ENCODE assay signal across 25 mouse cellular contexts in genomic region chr8:103897463-103897862, GRCm38 (mm10).
DNase-seq lines count a peak whose midpoint lies in the region; ATAC-seq and TF ChIP-seq lines count a peak whose summit lies in the region.
"Had no signal": no experiment of that assay in that cellular context is flagged by ENCODE, and none has a peak within 500 bp of the region (broad histone marks: within the 10 kb centered on the region; RNA-seq: fewer than 3 reads in every experiment).

No protein-coding gene starts in this region.

- H3K4me1 ChIP-seq in kidney, embryonic 15.5 days, result peaks cover 6% of the 10 kb centered on the region; the same call in 1 of the 2 replicates
- H3K4me1 ChIP-seq in limb, embryonic 14.5 days (ENCODE audit: control insufficient read depth, insufficient read depth, low read length), result peaks cover 13% of the 10 kb centered on the region
- H3K4me1 ChIP-seq in midbrain, embryonic 14.5 days (ENCODE audit: control insufficient read depth, insufficient read depth, low read length), result no peaks in the 10 kb centered on the region
- H3K4me1 ChIP-seq: forebrain, embryonic 10.5 days; hindbrain, embryonic 13.5 days had no signal

- 27% methylated on average over 7 of the region's 7 CpGs for WGBS in kidney, embryonic 15.5 days
- 22% methylated on average over 7 of the region's 7 CpGs for WGBS in limb, embryonic 14.5 days
- 92% methylated on average over 7 of the region's 7 CpGs for WGBS in midbrain, embryonic 14.5 days

- H3K36me3 ChIP-seq in kidney, embryonic 15.5 days, result no peaks in the 10 kb centered on the region
- H3K36me3 ChIP-seq in limb, embryonic 14.5 days (ENCODE audit: control insufficient read depth, insufficient read depth, low read length), result no peaks in the 10 kb centered on the region
- H3K36me3 ChIP-seq in midbrain, embryonic 14.5 days (ENCODE audit: control insufficient read depth, insufficient read depth, low read length), result no peaks in the 10 kb centered on the region
- H3K36me3 ChIP-seq: embryonic facial prominence, embryonic 15.5 days; forebrain, embryonic 10.5 days; G1E; hindbrain, embryonic 13.5 days had no signal

- H3K9me3 ChIP-seq in kidney, embryonic 15.5 days (replicated peaks), result no peaks in the 10 kb centered on the region
- H3K9me3 ChIP-seq in limb, embryonic 14.5 days (ENCODE audit: control insufficient read depth, low read length), result no peaks in the 10 kb centered on the region
- H3K9me3 ChIP-seq in midbrain, embryonic 14.5 days (ENCODE audit: control insufficient read depth, low read length), result no peaks in the 10 kb centered on the region
- H3K9me3 ChIP-seq: embryonic facial prominence, embryonic 15.5 days; forebrain, embryonic 10.5 days; hindbrain, embryonic 13.5 days had no signal

- H3K4me3 ChIP-seq in kidney, embryonic 15.5 days (replicated peaks), result no peak overlapping the region
- no peak overlapping the region for H3K4me3 ChIP-seq in limb, embryonic 14.5 days (replicated peaks; ENCODE audit: low read length)
- H3K4me3 ChIP-seq in midbrain, embryonic 14.5 days (replicated peaks; ENCODE audit: low read depth, low read length), result no peak overlapping the region
- H3K4me3 ChIP-seq: embryonic facial prominence, embryonic 15.5 days; erythroblast, embryonic 14.5 days; forebrain, embryonic 10.5 days; gastrocnemius, adult 2 months; hindbrain, embryonic 13.5 days had no signal

- TF ChIP-seq POLR2A in limb, embryonic 14.5 days (IDR thresholded peaks at IDR 0.05; ENCODE audit: borderline replicate concordance, extremely low read depth, insufficient read depth, insufficient read length), result no peak

- ATAC-seq in kidney, embryonic 15.5 days (replicated peaks; ENCODE audit: low FRiP score), result no peak
- no peak for ATAC-seq in limb, embryonic 14.5 days (ENCODE audit: low FRiP score, low read depth)
- no peak for ATAC-seq in midbrain, embryonic 14.5 days (ENCODE audit: low FRiP score, low TSS enrichment)
- ATAC-seq: forebrain, embryonic 14.5 days; hindbrain, postnatal 0 days had no signal

- H3K4me2 ChIP-seq in kidney, embryonic 15.5 days, result no peak overlapping the region
- H3K4me2 ChIP-seq in limb, embryonic 14.5 days (replicated peaks; ENCODE audit: low read depth, low read length, severe bottlenecking), result no peak overlapping the region
- no peak overlapping the region for H3K4me2 ChIP-seq in midbrain, embryonic 14.5 days (ENCODE audit: low read length)
- H3K4me2 ChIP-seq: embryonic facial prominence, embryonic 15.5 days; hindbrain, embryonic 13.5 days had no signal

- DNase-seq in kidney, postnatal 14 days, result no peak
- peak; percentile 36 to 42 for DNase-seq in right cerebral cortex, postnatal 10 days (ENCODE audit: low spot score in 2 of 2)
- DNase-seq in right cerebral cortex, postnatal 4 days, result no peak
- peak; percentile 2 for DNase-seq in hindlimb bud, embryonic 11.5 days (ENCODE audit: extremely low spot score, low read depth, low spot score)
- DNase-seq in limb, embryonic 14.5 days (ENCODE audit: low spot score), result peak; percentile 49
- DNase-seq in midbrain, embryonic 14.5 days, result no peak
- DNase-seq: adrenal gland, adult 8-10 months; adrenal gland, postnatal 36 days; cerebellum, adult 11 months; cerebellum, adult 8-10 months; cerebellum, postnatal 14 days; embryo, embryonic 11 days; gastrocnemius, adult 2 months; gastrocnemius, postnatal 36 days; heart, adult 11 months; heart, postnatal 10 days; heart, postnatal 4 days had no signal

- no peaks in the 10 kb centered on the region for H3K27me3 ChIP-seq in kidney, embryonic 15.5 days
- H3K27me3 ChIP-seq in limb, embryonic 14.5 days (ENCODE audit: control insufficient read depth, insufficient read depth, low read length), result no peaks in the 10 kb centered on the region
- no peaks in the 10 kb centered on the region for H3K27me3 ChIP-seq in midbrain, embryonic 14.5 days (ENCODE audit: control insufficient read depth, insufficient read depth, low read length)
- H3K27me3 ChIP-seq: embryonic facial prominence, embryonic 15.5 days; hindbrain, embryonic 13.5 days had no signal

- peak overlapping the region; percentile 48 for H3K27ac ChIP-seq in kidney, embryonic 15.5 days
- H3K27ac ChIP-seq in limb, embryonic 14.5 days (replicated peaks; ENCODE audit: low read depth, low read length), result no peak overlapping the region
- no peak overlapping the region for H3K27ac ChIP-seq in midbrain, embryonic 14.5 days (replicated peaks; ENCODE audit: low read depth, low read length)
- H3K27ac ChIP-seq: embryonic facial prominence, embryonic 15.5 days; forebrain, embryonic 10.5 days; gastrocnemius, adult 2 months; hindbrain, embryonic 13.5 days; hindbrain, postnatal 0 days had no signal

- no peak overlapping the region for H3K9ac ChIP-seq in kidney, embryonic 15.5 days
- H3K9ac ChIP-seq in limb, embryonic 14.5 days (ENCODE audit: low read depth, low read length, severe bottlenecking), result no peak overlapping the region
- H3K9ac ChIP-seq in midbrain, embryonic 14.5 days (replicated peaks; ENCODE audit: low read length), result no peak overlapping the region
- H3K9ac ChIP-seq: embryonic facial prominence, embryonic 15.5 days; hindbrain, embryonic 13.5 days had no signal

Comparison
In these comparisons a context has a peak if more than half of its experiments do, and no peak if none do; other contexts are left out.
1. DNase-seq: peak in right cerebral cortex, postnatal 10 days (2 of 2), hindlimb bud, embryonic 11.5 days (single experiment) and limb, embryonic 14.5 days (single experiment); none in kidney, postnatal 14 days (single experiment), right cerebral cortex, postnatal 4 days (single experiment) and midbrain, embryonic 14.5 days (single experiment).